Mouse (Mus musculus): Measurements from ENCODE around the gene Ubfd1. TPM values are rescaled to one million over a fixed set of nuclear protein-coding genes. Genes with fewer than 3 reads are reported as not detected.

Ubfd1 gene
- 11.3 and 13.3 TPM in 2 replicates for polyA plus RNA-seq (2012; rRNA removed)

GRCm38 (mm10) chr7:122066945-122067516 is at the start of gene Ubfd1, which contains the start of gene Ears2:
TSS of gene Ubfd1 (plus strand) at chr7:122067175.
TSS of gene Ears2 (minus strand) at chr7:122067263.

GRCm38 (mm10) chr7:122020667-122021354 is 46.2 kb upstream of the Ubfd1 start, which contains the start of gene Gga2:
TSS of gene Gga2 (minus strand) at chr7:122021222.

GRCm38 (mm10) chr7:122101747-122102244 is 34.8 kb downstream of the Ubfd1 start, which contains the start of gene Ndufab1:
TSS of gene Ndufab1 (minus strand) at chr7:122101886.

Other genes starting within 250 kb of the Ubfd1 start
- gene Scnn1b, start 202.1 kb upstream of the Ubfd1 start, polyA plus RNA-seq (2012; rRNA removed): 0.01 TPM in 1 of 2 replicates, not detected in the other
- gene Cog7, start 85.5 kb upstream of the Ubfd1 start, polyA plus RNA-seq (2012; rRNA removed): 6.0 and 6.9 TPM in 2 replicates
- 18.0 and 23.2 TPM in 2 replicates for gene Gga2, start 46.0 kb upstream of the Ubfd1 start, polyA plus RNA-seq (2012; rRNA removed)
- 3.6 and 4.1 TPM in 2 replicates for gene Ears2, start 88 bp downstream of the Ubfd1 start, polyA plus RNA-seq (2012; rRNA removed)
- gene Ndufab1, start 34.7 kb downstream of the Ubfd1 start, polyA plus RNA-seq (2012; rRNA removed): 74.9 and 89.4 TPM in 2 replicates
- gene Palb2, start 65.8 kb downstream of the Ubfd1 start, polyA plus RNA-seq (2012; rRNA removed): 9.3 and 9.5 TPM in 2 replicates
- 31.4 and 36.7 TPM in 2 replicates for gene Dctn5, start 65.9 kb downstream of the Ubfd1 start, polyA plus RNA-seq (2012; rRNA removed)
- gene Plk1, start 92.3 kb downstream of the Ubfd1 start, polyA plus RNA-seq (2012; rRNA removed): 55.1 and 65.3 TPM in 2 replicates
- not detected in 2 replicates for gene Ern2, start 119.0 kb downstream of the Ubfd1 start, polyA plus RNA-seq (2012; rRNA removed)
- 0.97 and 1.1 TPM in 2 replicates for gene Chp2, start 152.3 kb downstream of the Ubfd1 start, polyA plus RNA-seq (2012; rRNA removed)
- 1.3 and 2.0 TPM in 2 replicates for gene Prkcb, start 221.6 kb downstream of the Ubfd1 start, polyA plus RNA-seq (2012; rRNA removed)

Measured in liver, embryonic 14 days (tissue).